Mouse (Mus musculus) bone marrow, adult 2 months (tissue): ENCODE measurements around the gene Rnf227.

ENCODE experiments used
- CTCF ChIP-seq: fragments of 200-500 bp; IDR thresholded peaks from 2 replicates; pipeline ENCODE4 v1.5.1; 2011; ENCODE audit warnings: low read length, control low read depth; ENCODE audit not compliant: control insufficient read depth, insufficient read depth
- POLR2A ChIP-seq: fragments of 200-500 bp; IDR thresholded peaks from 2 replicates; pipeline ENCODE4 v1.6.1; 2011; ENCODE audit warnings: low read depth, mild to moderate bottlenecking, control low read depth, low read length, borderline replicate concordance; ENCODE audit not compliant: control insufficient read depth

- TF ChIP-seq POLR2A = no peak
- TF ChIP-seq CTCF = no peak
Observed at GRCm38 (mm10) chr11:69369990-69370816, 29.9 kb downstream of the Rnf227 start.
